Mouse (Mus musculus) kidney, adult 2 months (tissue): ENCODE results near the gene Ppp1r15b.

ENCODE experiments used
- CTCF ChIP-seq: fragments of 200-500 bp; conservative IDR thresholded peaks from 2 replicates; pipeline ENCODE4 v1.5.1; 2011; ENCODE audit warnings: low read depth, mild to moderate bottlenecking, control low read depth, low read length, moderate library complexity, mixed read lengths; ENCODE audit not compliant: insufficient read depth, insufficient read length
- POLR2A ChIP-seq: fragments of 200-500 bp; IDR thresholded peaks from one replicate; pipeline ENCODE4 v1.6.1; 2011; ENCODE audit warnings: low read depth, low read length, control low read depth

GRCm38 (mm10) chr1:133177480-133178172 lies 46.7 kb downstream of the Ppp1r15b start:
- no peak for TF ChIP-seq POLR2A
- peak; percentile 99 for TF ChIP-seq CTCF
